Mouse (Mus musculus) ES-Bruce4 (cell line): ENCODE data around the gene Usp6nl.

Experiments used
- CTCF ChIP-seq: IDR thresholded peaks from one replicate; pipeline ENCODE4 v1.8.1; 2011; ENCODE audit warnings: low read depth, low read length
- EP300 ChIP-seq: IDR thresholded peaks from 2 replicates; pipeline ENCODE4 v1.6.1; 2011; ENCODE audit warnings: low read depth, low read length; ENCODE audit not compliant: insufficient read depth
- POLR2A ChIP-seq: IDR thresholded peaks from one replicate; pipeline ENCODE4 v1.8.1; 2011; ENCODE audit warnings: low read length; ENCODE audit not compliant: insufficient read depth

DNA sequence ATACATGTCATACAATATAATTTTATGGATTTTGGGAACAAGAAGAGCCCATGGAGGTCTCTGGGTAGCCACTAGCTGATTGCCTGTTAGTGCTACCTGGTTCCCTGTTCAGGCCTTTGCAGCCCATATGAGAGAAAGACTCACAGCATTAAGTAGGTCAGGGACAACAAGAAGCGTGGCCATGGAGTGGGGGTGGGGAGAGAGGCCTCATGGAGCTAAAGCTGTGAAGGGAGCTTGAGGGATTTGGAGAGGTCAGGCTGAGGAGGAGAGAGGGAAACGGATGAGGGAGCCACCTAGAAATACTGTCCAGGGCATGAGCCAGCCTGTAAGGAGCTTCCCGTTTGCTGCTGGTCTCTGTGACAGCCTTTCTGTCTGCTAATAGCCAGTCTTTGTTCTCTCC lies 159.9 kb downstream of the Usp6nl start:
- TF ChIP-seq POLR2A, result no peak
- TF ChIP-seq CTCF, result no peak
- no peak for TF ChIP-seq EP300
